Mouse (Mus musculus) G1E (cell line): ENCODE results near the gene Igflr1.

Source experiments
- CTCF ChIP-seq: IDR thresholded peaks from 2 replicates; pipeline ENCODE4 v1.5.1; 2012; ENCODE audit warnings: low read depth, low read length, inconsistent platforms, mixed read lengths
- GATA1 ChIP-seq: IDR thresholded peaks from 2 replicates; pipeline ENCODE4 v1.6.1; 2012; ENCODE audit warnings: borderline replicate concordance, low read length, inconsistent platforms, mixed read lengths
- POLR2AphosphoS5 ChIP-seq: IDR thresholded peaks from 2 replicates; pipeline ENCODE4 v1.6.1; 2012; ENCODE audit warnings: low read depth, low read length, inconsistent platforms; ENCODE audit not compliant: insufficient replicate concordance

- TF ChIP-seq CTCF = no peak
- TF ChIP-seq GATA1 = no peak
- no peak for TF ChIP-seq POLR2AphosphoS5
Measured at GRCm38 (mm10) chr7:30591605-30591951, 26.4 kb downstream of the Igflr1 start.
